ENCODE assay signal across 11 mouse cellular contexts in genomic region chr1:119197415-119197700, GRCm38 (mm10).
A peak's percentile ranks its signal among the peaks of the same experiment; 100 is the strongest.
DNase-seq lines count a peak whose midpoint lies in the region; ATAC-seq and TF ChIP-seq lines count a peak whose summit lies in the region.
"Had no signal": no experiment of that assay in that cellular context is flagged by ENCODE, and none has a peak within 500 bp of the region (broad histone marks: within the 10 kb centered on the region; RNA-seq: fewer than 3 reads in every experiment).

No protein-coding gene starts in this region.

- H3K36me3 ChIP-seq in liver, embryonic 11.5 days (ENCODE audit: control insufficient read depth, insufficient read depth, low read length) = no peaks in the 10 kb centered on the region
- no peaks in the 10 kb centered on the region for H3K36me3 ChIP-seq in liver, postnatal 0 days (replicated peaks; ENCODE audit: insufficient read depth, low read length)
- H3K36me3 ChIP-seq in liver, embryonic 14.5 days (replicated peaks; ENCODE audit: control insufficient read depth, insufficient read depth, low read depth) = no peaks in the 10 kb centered on the region

- H3K4me3 ChIP-seq in liver, embryonic 11.5 days (ENCODE audit: low read depth, low read length) = no peak overlapping the region
- H3K4me3 ChIP-seq in liver, postnatal 0 days (ENCODE audit: low read depth, low read length) = no peak overlapping the region
- H3K4me3 ChIP-seq in liver, embryonic 14.5 days (ENCODE audit: insufficient read depth in 1 of 2, low read depth in 2 of 2, low read length in 2 of 2) = no peak overlapping the region

- no peaks in the 10 kb centered on the region for H3K27me3 ChIP-seq in liver, embryonic 11.5 days (replicated peaks; ENCODE audit: control insufficient read depth, insufficient read depth, low read length)
- no peaks in the 10 kb centered on the region for H3K27me3 ChIP-seq in liver, postnatal 0 days (ENCODE audit: insufficient read depth, low read length)
- no peaks in the 10 kb centered on the region for H3K27me3 ChIP-seq in liver, embryonic 14.5 days (ENCODE audit: control insufficient read depth, insufficient read depth, low read length)
- H3K27me3 ChIP-seq: CH12.LX had no signal

- intact Hi-C loops in heart, postnatal 36 days (cut with DNase I) = no loop called here
- intact Hi-C loops in gastrocnemius, postnatal 14 days (cut with DNase I; ENCODE audit: low total_unique reads) = no loop called here

- H3K4me1 ChIP-seq in liver, embryonic 11.5 days (replicated peaks; ENCODE audit: control insufficient read depth, insufficient read depth, low read length) = no peaks in the 10 kb centered on the region
- H3K4me1 ChIP-seq in liver, postnatal 0 days (ENCODE audit: insufficient read depth) = 0 out of 2 replicates have a peak, but pooled peaks cover 2% of the 10 kb centered on the region
- peaks cover 0 to 7% of the 10 kb centered on the region in 2 experiments; a peak in 2 of 4 replicates for H3K4me1 ChIP-seq in liver, embryonic 14.5 days (replicated peaks; ENCODE audit: control insufficient read depth in 2 of 2, insufficient read depth in 2 of 2, low read length in 1 of 2)

- H3K27ac ChIP-seq in liver, embryonic 11.5 days (ENCODE audit: low read depth, low read length) = no peak overlapping the region
- H3K27ac ChIP-seq in liver, postnatal 0 days (ENCODE audit: low read depth) = no peak overlapping the region
- no peak overlapping the region for H3K27ac ChIP-seq in liver, embryonic 14.5 days

- no peak for TF ChIP-seq CTCF in liver, postnatal 0 days (IDR thresholded peaks at IDR 0.05; ENCODE audit: low read depth)
- no peak for TF ChIP-seq CTCF in liver, embryonic 14.5 days (IDR thresholded peaks at IDR 0.05; ENCODE audit: low read depth)

- no peak; the same call in 1 of the 2 replicates for ATAC-seq in liver, embryonic 11.5 days (replicated peaks; ENCODE audit: low FRiP score)
- ATAC-seq in liver, postnatal 0 days = no peak
- ATAC-seq in liver, embryonic 14.5 days (ENCODE audit: insufficient read depth) = 0 out of 2 replicates have a peak, but pooled peaks have one; percentile 23
- ATAC-seq in megakaryocyte-erythroid progenitor cell, adult 5-6 weeks (replicated peaks; ENCODE audit: low FRiP score, low TSS enrichment, poor library complexity, severe bottlenecking) = no peak
- ATAC-seq: lung, postnatal 0 days had no signal

- 55% methylated on average over 7 of the region's 7 CpGs for WGBS in liver, embryonic 11.5 days
- 40% methylated on average over 7 of the region's 7 CpGs for WGBS in liver, postnatal 0 days (ENCODE audit: insufficient replicate concordance)
- WGBS in liver, embryonic 14.5 days (ENCODE audit: insufficient replicate concordance) = 46% methylated on average over 7 of the region's 7 CpGs

- no peak for TF ChIP-seq EP300 in liver, postnatal 0 days (IDR thresholded peaks at IDR 0.05; ENCODE audit: low read depth)
- no peak for TF ChIP-seq EP300 in liver, embryonic 14.5 days (IDR thresholded peaks at IDR 0.05; ENCODE audit: low read depth)

- no peak overlapping the region for H3K9ac ChIP-seq in liver, embryonic 11.5 days (ENCODE audit: low read depth, low read length)
- no peak overlapping the region for H3K9ac ChIP-seq in liver, postnatal 0 days (replicated peaks)
- no peak overlapping the region for H3K9ac ChIP-seq in liver, embryonic 14.5 days (replicated peaks)

- no peak overlapping the region for H3K4me2 ChIP-seq in liver, embryonic 11.5 days
- no peak overlapping the region for H3K4me2 ChIP-seq in liver, postnatal 0 days (ENCODE audit: low read depth, low read length)
- H3K4me2 ChIP-seq in liver, embryonic 14.5 days (ENCODE audit: low read depth) = no peak overlapping the region

- no peaks in the 10 kb centered on the region for H3K9me3 ChIP-seq in liver, embryonic 11.5 days (ENCODE audit: control insufficient read depth, low read length)
- no peaks in the 10 kb centered on the region for H3K9me3 ChIP-seq in liver, postnatal 0 days (ENCODE audit: low read length)
- no peaks in the 10 kb centered on the region for H3K9me3 ChIP-seq in liver, embryonic 14.5 days (ENCODE audit: control insufficient read depth, low read length)

- DNase-seq in liver, embryonic 11.5 days (ENCODE audit: low spot score) = peak; percentile 33
- no peak for DNase-seq in liver, postnatal 0 days
- DNase-seq in adrenal gland, postnatal 14 days = peak; percentile 85
- DNase-seq in heart, postnatal 36 days = peak; percentile 28 to 45
- DNase-seq in liver, embryonic 14.5 days (ENCODE audit: low read depth in 3 of 3, low spot score in 3 of 3) = no peak
- no peak for DNase-seq in gastrocnemius, postnatal 14 days
- no peak for DNase-seq in spleen, adult 12 weeks (ENCODE audit: low spot score)
- DNase-seq: retina, postnatal 1 day had no signal

Comparison
In these comparisons a context has a peak if more than half of its experiments do, and no peak if none do; other contexts are left out.
1. DNase-seq: peak in liver, embryonic 11.5 days (single experiment), adrenal gland, postnatal 14 days (single experiment) and heart, postnatal 36 days (2 of 2); none in liver, postnatal 0 days (single experiment), liver, embryonic 14.5 days (0 of 3), gastrocnemius, postnatal 14 days (single experiment) and spleen, adult 12 weeks (single experiment).